Mouse (Mus musculus) lung, embryonic 14.5 days (tissue): Measurements from ENCODE around the gene Lhpp. TPM values are rescaled to one million over a fixed set of nuclear protein-coding genes. Genes with fewer than 3 reads are reported as not detected.

Source experiments
- ATAC-seq: fragments of 200-750 bp; cut with Nextera tagmentation; 2 replicates; pipeline ENCODE4 v1.8.0; 2017; ENCODE audit warnings: mild to moderate bottlenecking, moderate TSS enrichment, moderate library complexity; ENCODE audit not compliant: insufficient read depth
- DNase-seq: peaks from one replicate; pipeline ENCODE4 v3.0.0-alpha.2; 2015
- H3K27ac ChIP-seq: fragments of 300-500 bp; sonication (generic); 2 replicates; pipeline ENCODE4 v1.5.1; 2014; ENCODE audit warnings: low read depth, mild to moderate bottlenecking, moderate library complexity
- H3K27me3 ChIP-seq: fragments of 300-500 bp; sonication (generic); 2 replicates; pipeline ENCODE4 v1.6.1; 2014; ENCODE audit warnings: low read length, control low read depth; ENCODE audit not compliant: insufficient read depth
- H3K36me3 ChIP-seq: fragments of 300-500 bp; sonication (generic); 2 replicates; pipeline ENCODE4 v1.6.1; 2014; ENCODE audit warnings: control low read depth; ENCODE audit not compliant: insufficient read depth
- H3K4me1 ChIP-seq: fragments of 300-500 bp; sonication (generic); 2 replicates; pipeline ENCODE4 v1.6.1; 2014; ENCODE audit warnings: antibody characterized with exemption, control low read depth; ENCODE audit not compliant: insufficient read depth
- H3K4me2 ChIP-seq: fragments of 300-500 bp; sonication (generic); 2 replicates; pipeline ENCODE4 v1.6.1; 2014; ENCODE audit warnings: mild to moderate bottlenecking
- H3K4me3 ChIP-seq: fragments of 300-500 bp; sonication (generic); 2 replicates; pipeline ENCODE4 v1.5.1; 2014; ENCODE audit warnings: low read depth, low read length
- H3K9ac ChIP-seq: fragments of 300-500 bp; sonication (generic); 2 replicates; pipeline ENCODE4 v1.6.1; 2014
- H3K9me3 ChIP-seq: fragments of 300-500 bp; sonication (generic); 2 replicates; pipeline ENCODE4 v1.6.1; 2016; ENCODE audit warnings: low read depth, low read length, control low read depth
- CTCF ChIP-seq: IDR thresholded peaks from 2 replicates; pipeline ENCODE4 v1.5.1; 2016; ENCODE audit warnings: antibody characterized with exemption, low read depth
- WGBS: fragments of 180-500 bp; shearing (Covaris S2); extraction: QIAGEN DNeasy Blood & Tissue Kit; methylation state at CpG from one replicate; pipeline ENCODE4 v1.1.7; 2014; 5-methylcytosine and 5-hydroxymethylcytosine counted together
- polyA plus RNA-seq: library from polyadenylated mRNA; unstranded; fragments of >200 nt; fragmentation: Nextera tagmentation; extraction: Ambion mirVana; gene quantifications from 2 replicates; pipeline ENCODE4 v1.2.1, GENCODE M21; 2014

Lhpp gene
- polyA plus RNA-seq, 1 experiment from 2014 or later = 22.8 TPM

- no peak overlapping the region for H3K4me3 ChIP-seq
- H3K9ac ChIP-seq = no peak overlapping the region
- H3K9me3 ChIP-seq = no peaks in the 10 kb centered on the region
- H3K4me1 ChIP-seq = peaks cover 6% of the 10 kb centered on the region
- H3K36me3 ChIP-seq = no peaks in the 10 kb centered on the region
- H3K27ac ChIP-seq = no peak overlapping the region
- DNase-seq (no peak), ATAC-seq (no peak)
- no peak for TF ChIP-seq CTCF
- 80% methylated on average over 6 of the region's 6 CpGs for WGBS
- no peak overlapping the region for H3K4me2 ChIP-seq
- H3K27me3 ChIP-seq = no peaks in the 10 kb centered on the region
Measured at GRCm38 (mm10) chr7:132664815-132665214, 54.4 kb downstream of the Lhpp start.

GRCm38 (mm10) chr7:132665664-132666382 is 55.4 kb downstream of the Lhpp start:
- ATAC-seq = no peak
- no peak for DNase-seq
- 51% methylated on average over 8 of the region's 8 CpGs for WGBS

GRCm38 (mm10) chr7:132666516-132666915 is 56.1 kb downstream of the Lhpp start:
- Histone ChIP-seq H3K9ac (no peak overlapping the region), H3K9me3 (no peaks in the 10 kb centered on the region), H3K27me3 (no peaks in the 10 kb centered on the region), H3K27ac (no peak overlapping the region), H3K4me2 (no peak overlapping the region), H3K36me3 (no peaks in the 10 kb centered on the region), H3K4me3 (no peak overlapping the region), H3K4me1 (no peaks in the 10 kb centered on the region; the same call in 1 of the 2 replicates)
- no peak for DNase-seq
- TF ChIP-seq CTCF = no peak
- 77% methylated on average over 4 of the region's 4 CpGs for WGBS
- no peak for ATAC-seq

More at GRCm38 (mm10) chr7:132665664-132666382, 55.4 kb downstream of the Lhpp start:
- no peak overlapping the region for H3K9ac ChIP-seq
- TF ChIP-seq CTCF = no peak
- H3K4me2 ChIP-seq = no peak overlapping the region
- H3K4me3 ChIP-seq = no peak overlapping the region
- H3K36me3 ChIP-seq = no peaks in the 10 kb centered on the region
- no peaks in the 10 kb centered on the region for H3K9me3 ChIP-seq
- H3K27ac ChIP-seq = no peak overlapping the region
- no peaks in the 10 kb centered on the region; the same call in none of the 2 replicates for H3K4me1 ChIP-seq
- H3K27me3 ChIP-seq = no peaks in the 10 kb centered on the region

DNA sequence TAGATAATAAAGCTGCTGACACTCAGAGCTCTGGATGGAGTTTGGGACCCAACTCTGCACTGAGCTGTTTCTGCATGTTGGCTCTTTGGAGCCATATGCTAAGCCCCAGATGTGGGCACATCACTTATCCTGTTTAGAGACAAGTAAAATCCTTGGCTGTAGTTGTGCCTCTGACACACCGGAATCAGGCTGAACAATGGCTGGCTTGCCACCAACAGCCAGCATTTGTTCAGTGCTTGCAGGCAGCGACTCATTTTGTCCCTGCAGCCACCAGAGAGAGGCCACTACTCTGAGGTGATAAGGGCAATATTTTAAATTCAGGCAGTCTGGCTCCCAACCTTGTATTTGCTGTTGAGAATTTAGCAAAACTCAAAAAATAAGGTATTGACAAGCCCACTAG is 58.2 kb downstream of the Lhpp start:
- H3K4me2 ChIP-seq = no peak overlapping the region
- no peaks in the 10 kb centered on the region for H3K9me3 ChIP-seq
- ATAC-seq (no peak), DNase-seq (peak; percentile 61)
- 61% methylated on average over 2 of the region's 2 CpGs for WGBS
- no peak overlapping the region for H3K4me3 ChIP-seq
- no peaks in the 10 kb centered on the region for H3K36me3 ChIP-seq
- no peaks in the 10 kb centered on the region for H3K4me1 ChIP-seq
- no peak overlapping the region for H3K9ac ChIP-seq
- peak overlapping the region; percentile 16; the same call in 1 of the 2 replicates for H3K27ac ChIP-seq
- H3K27me3 ChIP-seq = no peaks in the 10 kb centered on the region
- no peak for TF ChIP-seq CTCF

DNA sequence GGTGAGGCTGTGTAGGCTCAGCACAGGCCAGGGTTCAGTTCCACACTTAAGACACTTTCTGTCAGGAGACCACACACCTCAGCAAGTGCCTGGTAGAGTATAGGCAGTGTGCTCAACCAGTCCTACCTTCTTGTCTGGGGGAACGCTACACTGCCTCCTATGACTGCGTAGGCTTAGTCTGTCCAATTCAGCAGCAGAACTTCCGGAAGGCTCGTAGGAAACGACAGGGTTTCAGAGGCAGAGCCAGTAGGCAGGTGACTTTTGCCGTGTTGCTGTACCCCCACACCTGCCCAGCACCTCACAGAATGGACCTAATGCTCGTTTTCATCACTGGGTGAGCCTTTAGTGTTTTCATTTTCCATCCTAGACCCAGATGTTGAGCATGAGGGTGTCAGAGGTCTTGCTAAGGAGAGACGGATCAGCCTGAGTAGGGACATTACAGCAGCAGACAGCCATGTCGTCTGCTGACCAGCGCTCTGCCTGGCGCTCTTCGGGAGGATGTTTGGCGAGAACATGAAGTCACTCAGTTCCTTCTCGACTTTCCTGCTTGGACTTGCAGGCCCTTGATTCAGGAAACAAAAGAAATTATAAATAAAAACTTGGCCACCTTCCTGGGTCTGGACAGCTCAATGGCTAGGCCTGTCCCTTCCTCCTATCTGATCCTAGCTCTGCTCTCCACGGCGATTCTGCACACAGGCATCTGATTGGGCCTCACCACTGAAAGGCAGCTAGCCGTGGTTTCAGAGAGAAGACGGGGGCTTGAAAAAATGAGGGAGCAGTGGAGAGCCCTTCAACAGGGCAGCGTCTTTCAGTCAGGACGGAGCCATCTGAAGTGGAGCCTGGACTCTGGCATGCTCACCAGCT is 59.8 kb downstream of the Lhpp start:
- no peak for TF ChIP-seq CTCF
- Histone ChIP-seq H3K36me3 (no peaks in the 10 kb centered on the region), H3K27ac (peak overlapping the region; percentile 54; the same call in 1 of the 2 replicates), H3K4me2 (no peak overlapping the region), H3K9ac (no peak overlapping the region), H3K27me3 (no peaks in the 10 kb centered on the region), H3K9me3 (no peaks in the 10 kb centered on the region), H3K4me1 (no peaks in the 10 kb centered on the region), H3K4me3 (no peak overlapping the region)
- peak; percentile 51 for DNase-seq
- ATAC-seq = peak; percentile 52
- 75% methylated on average over 20 of the region's 20 CpGs for WGBS

- 84% methylated on average over 3 of the region's 3 CpGs for WGBS
- Histone ChIP-seq H3K4me2 (no peak overlapping the region), H3K27ac (0 out of 2 replicates have a peak overlapping the region, but pooled peaks have one; percentile 10), H3K9ac (no peak overlapping the region), H3K9me3 (no peaks in the 10 kb centered on the region), H3K4me1 (no peaks in the 10 kb centered on the region), H3K4me3 (no peak overlapping the region), H3K36me3 (no peaks in the 10 kb centered on the region), H3K27me3 (no peaks in the 10 kb centered on the region)
- ATAC-seq (no peak), DNase-seq (no peak)
- no peak for TF ChIP-seq CTCF
Measured at GRCm38 (mm10) chr7:132670863-132671165, 60.4 kb downstream of the Lhpp start.

- H3K36me3 ChIP-seq = no peaks in the 10 kb centered on the region
- TF ChIP-seq CTCF = no peak
- H3K4me1 ChIP-seq = no peaks in the 10 kb centered on the region
- no peak overlapping the region for H3K27ac ChIP-seq
- H3K4me2 ChIP-seq = no peak overlapping the region
- no peaks in the 10 kb centered on the region for H3K9me3 ChIP-seq
- no peaks in the 10 kb centered on the region for H3K27me3 ChIP-seq
- peak; percentile 32 for DNase-seq
- no peak overlapping the region for H3K4me3 ChIP-seq
- ATAC-seq = no peak
- 67% methylated on average over 7 of the region's 7 CpGs for WGBS
- H3K9ac ChIP-seq = no peak overlapping the region
Measured at GRCm38 (mm10) chr7:132672481-132672959, 62.1 kb downstream of the Lhpp start.
